Mouse (Mus musculus): Measurements from ENCODE around the gene Fgf13. TPM values are rescaled to one million over a fixed set of nuclear protein-coding genes. Genes with fewer than 3 reads are reported as not detected.
A peak's percentile ranks its signal among the peaks of the same experiment; 100 is the strongest.

The Fgf13 gene
- total and polyA plus RNA-seq, 3 experiments = not detected

DNA sequence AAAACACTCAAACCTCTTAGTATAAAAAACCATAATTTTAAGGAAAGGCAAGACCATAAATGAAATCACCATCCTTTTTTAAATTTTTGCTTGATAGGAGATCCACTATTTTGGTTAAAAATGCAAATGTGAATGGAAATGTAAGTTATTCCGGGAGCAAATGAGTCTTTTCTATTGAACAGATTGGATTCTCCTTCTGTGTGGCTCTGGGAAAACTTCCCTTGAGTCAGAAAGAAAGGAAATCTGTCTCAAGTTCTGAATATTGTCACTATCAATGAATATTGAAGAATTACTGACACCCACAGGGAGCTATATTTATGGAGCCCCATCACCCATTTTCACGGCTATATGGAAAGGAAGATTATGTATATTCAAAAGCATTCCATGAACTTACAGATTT is 401.1 kb downstream of the Fgf13 start:
- in situ Hi-C loops (cut with MboI; ENCODE audit: low pct_ligation_motif_present, low pct_unique_long_range_greater_than_20kb, low sequenced_read_pairs) = no loop called here
- no peaks in the 10 kb centered on the region for H3K9me3 ChIP-seq (replicated peaks; ENCODE audit: low read length)
- no peak overlapping the region for H3K27ac ChIP-seq (ENCODE audit: insufficient read depth, low read depth)
- H3K79me2 ChIP-seq (replicated peaks; ENCODE audit: control insufficient read depth, extremely low read depth, insufficient read depth, poor library complexity, severe bottlenecking) = no peaks in the 10 kb centered on the region
- DNase-seq (ENCODE audit: extremely low read depth) = no peak
- no peaks in the 10 kb centered on the region for H3K4me1 ChIP-seq (ENCODE audit: control insufficient read depth in 1 of 2, insufficient read depth in 2 of 2)
- dilution Hi-C loops (cut with MboI; ENCODE audit: extremely low pct_ligation_motif_present, extremely low pct_unique_long_range_greater_than_20kb, low sequenced_read_pairs) = no loop called here
- no peaks in the 10 kb centered on the region for H3K36me3 ChIP-seq (replicated peaks in 1 of 2; ENCODE audit: control insufficient read depth in 1 of 2, insufficient read depth in 1 of 2, low read length in 1 of 2)
- H3K27me3 ChIP-seq (replicated peaks) = no peaks in the 10 kb centered on the region
- H3K9ac ChIP-seq (ENCODE audit: insufficient read depth, low read depth) = no peak overlapping the region
- no peak for TF ChIP-seq E2F4 (IDR thresholded peaks at IDR 0.05; ENCODE audit: insufficient replicate concordance, low read depth, low read length)
- no peak for TF ChIP-seq NRF1 (IDR thresholded peaks at IDR 0.05; ENCODE audit: low read depth, low read length)
- no peak overlapping the region for H3K4me2 ChIP-seq (ENCODE audit: insufficient read depth, low read depth, poor library complexity, severe bottlenecking)
- H3K4me3 ChIP-seq (replicated peaks in 1 of 3; ENCODE audit: low read depth in 2 of 3, low read length in 2 of 3, poor library complexity in 1 of 3) = no peak overlapping the region

DNA sequence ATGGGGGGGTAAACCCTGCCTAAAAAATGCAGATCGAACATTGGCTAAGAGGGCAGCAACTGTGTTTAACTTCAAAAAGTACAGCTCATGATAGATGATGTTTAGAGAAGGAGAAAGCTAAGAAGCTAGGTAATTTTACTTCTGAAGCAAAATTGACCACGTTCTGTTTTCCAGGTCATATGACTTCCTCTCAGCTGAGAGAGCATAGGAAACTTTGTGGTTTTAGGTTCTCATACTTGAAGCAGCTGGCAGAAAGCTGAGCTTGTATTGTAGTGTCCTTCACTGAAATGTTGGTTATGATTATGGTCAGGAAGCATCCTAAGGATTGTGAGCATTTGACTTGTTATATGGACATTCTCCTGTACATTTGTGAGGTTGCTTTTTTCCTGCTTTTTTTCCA is 425.9 kb downstream of the Fgf13 start:
- no peak overlapping the region for H3K27ac ChIP-seq (ENCODE audit: insufficient read depth, low read depth)
- no peak overlapping the region for H3K4me2 ChIP-seq (ENCODE audit: insufficient read depth, low read depth, poor library complexity, severe bottlenecking)
- peak; percentile 4 for DNase-seq (ENCODE audit: extremely low read depth)
- H3K9me3 ChIP-seq (replicated peaks; ENCODE audit: low read length) = no peaks in the 10 kb centered on the region
- no peak overlapping the region for H3K4me3 ChIP-seq (replicated peaks in 1 of 3; ENCODE audit: low read depth in 2 of 3, low read length in 2 of 3, poor library complexity in 1 of 3)
- H3K79me2 ChIP-seq (replicated peaks; ENCODE audit: control insufficient read depth, extremely low read depth, insufficient read depth, poor library complexity, severe bottlenecking) = no peaks in the 10 kb centered on the region
- H3K36me3 ChIP-seq (replicated peaks in 1 of 2; ENCODE audit: control insufficient read depth in 1 of 2, insufficient read depth in 1 of 2, low read length in 1 of 2) = no peaks in the 10 kb centered on the region
- in situ Hi-C loops (cut with MboI; ENCODE audit: low pct_ligation_motif_present, low pct_unique_long_range_greater_than_20kb, low sequenced_read_pairs) = no loop called here
- no peaks in the 10 kb centered on the region for H3K4me1 ChIP-seq (ENCODE audit: control insufficient read depth in 1 of 2, insufficient read depth in 2 of 2)
- H3K9ac ChIP-seq (ENCODE audit: insufficient read depth, low read depth) = no peak overlapping the region
- dilution Hi-C loops (cut with MboI; ENCODE audit: extremely low pct_ligation_motif_present, extremely low pct_unique_long_range_greater_than_20kb, low sequenced_read_pairs) = no loop called here
- TF ChIP-seq EP300 (IDR thresholded peaks at IDR 0.05; ENCODE audit: low read length) = no peak
- H3K27me3 ChIP-seq (replicated peaks) = no peaks in the 10 kb centered on the region

DNA sequence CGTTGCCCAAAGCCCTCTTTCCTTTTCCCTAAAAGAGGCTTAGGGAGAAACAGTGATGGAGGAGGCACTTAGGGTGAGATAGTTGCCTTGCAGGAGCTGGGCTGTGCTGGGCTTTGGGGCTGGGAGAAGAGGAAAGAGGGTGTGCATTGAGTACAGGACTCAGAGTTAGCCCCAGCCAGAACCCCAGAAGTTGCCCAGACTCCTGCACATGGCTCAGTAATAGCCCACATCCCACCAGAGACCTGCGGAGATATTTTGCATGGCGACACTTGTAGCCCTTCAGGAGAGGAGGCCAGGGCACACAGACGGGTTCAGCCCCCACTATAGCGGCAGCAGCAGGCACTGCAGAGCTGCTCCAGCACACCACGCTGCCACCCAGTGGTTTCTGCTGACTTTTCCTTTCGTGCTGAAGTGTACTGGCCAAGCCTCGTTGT is 432.9 kb downstream of the Fgf13 start:
- Histone ChIP-seq H3K9ac (ENCODE audit: insufficient read depth, low read depth) (no peak overlapping the region), H3K27me3 (replicated peaks) (no peaks in the 10 kb centered on the region), H3K4me1 (ENCODE audit: control insufficient read depth in 1 of 2, insufficient read depth in 2 of 2) (no peaks in the 10 kb centered on the region), H3K4me2 (ENCODE audit: insufficient read depth, low read depth, poor library complexity, severe bottlenecking) (no peak overlapping the region), H3K27ac (ENCODE audit: insufficient read depth, low read depth) (no peak overlapping the region), H3K4me3 (replicated peaks in 1 of 3; ENCODE audit: low read depth in 2 of 3, low read length in 2 of 3, poor library complexity in 1 of 3) (no peak overlapping the region), H3K9me3 (replicated peaks; ENCODE audit: low read length) (peaks cover 2% of the 10 kb centered on the region), H3K79me2 (replicated peaks; ENCODE audit: control insufficient read depth, extremely low read depth, insufficient read depth, poor library complexity, severe bottlenecking) (no peaks in the 10 kb centered on the region), H3K36me3 (replicated peaks in 1 of 2; ENCODE audit: control insufficient read depth in 1 of 2, insufficient read depth in 1 of 2, low read length in 1 of 2) (no peaks in the 10 kb centered on the region)
- TF ChIP-seq HCFC1 (IDR thresholded peaks at IDR 0.05; ENCODE audit: low read depth, low read length) (no peak), ZNF384 (IDR thresholded peaks at IDR 0.05; ENCODE audit: low read depth, low read length) (no peak), MXI1 (IDR thresholded peaks at IDR 0.05; ENCODE audit: low read depth, low read length) (no peak), SMC3 (IDR thresholded peaks at IDR 0.05; ENCODE audit: low read depth, low read length) (no peak), CTCF (conservative IDR thresholded peaks at IDR 0.05 in 1 of 2, IDR thresholded peaks at IDR 0.05 in 1 of 2; ENCODE audit: low read depth in 2 of 2, low read length in 2 of 2) (no peak), MAZ (IDR thresholded peaks at IDR 0.05; ENCODE audit: low read depth, low read length) (no peak)
- DNase-seq (ENCODE audit: extremely low read depth) = no peak
- in situ Hi-C loops (cut with MboI; ENCODE audit: low pct_ligation_motif_present, low pct_unique_long_range_greater_than_20kb, low sequenced_read_pairs) (no loop called here), dilution Hi-C loops (cut with MboI; ENCODE audit: extremely low pct_ligation_motif_present, extremely low pct_unique_long_range_greater_than_20kb, low sequenced_read_pairs) (no loop called here)
